Mouse (Mus musculus): Measurements from ENCODE around the gene Calcrl.

The Calcrl gene

GRCm38 (mm10) chr2:84316185-84316805 lies 108.9 kb downstream of the Calcrl start:
- DNase-seq (ENCODE audit: low read depth, low spot score): no peak

GRCm38 (mm10) chr2:84296517-84296916 lies 128.7 kb downstream of the Calcrl start:
- DNase-seq (ENCODE audit: low read depth, low spot score): no peak

GRCm38 (mm10) chr2:84295068-84295467 lies 130.1 kb downstream of the Calcrl start:
- DNase-seq (ENCODE audit: low read depth, low spot score): no peak

- no peak for DNase-seq (ENCODE audit: low read depth, low spot score)
Measured at GRCm38 (mm10) chr2:84294611-84295010, 130.6 kb downstream of the Calcrl start.

GRCm38 (mm10) chr2:84292351-84293000 lies 132.7 kb downstream of the Calcrl start:
- DNase-seq (ENCODE audit: low read depth, low spot score): peak; percentile 45

- DNase-seq (ENCODE audit: low read depth, low spot score): no peak
Measured at GRCm38 (mm10) chr2:84288940-84289557, 136.2 kb downstream of the Calcrl start.
